Mouse (Mus musculus) induced T-regulatory cell, adult 2 months (primary cell): ENCODE measurements around the gene Cntfr.

Experiments
- DNase-seq: peaks from one replicate; pipeline ENCODE4 v3.0.0-alpha.2; 2012; ENCODE audit warnings: low read depth

The Cntfr gene

GRCm38 (mm10) chr4:41696930-41697841 lies at the start of gene Cntfr:
Cntfr (minus strand) TSS chr4:41697089.
- DNase-seq, result peak; percentile 73

DNA sequence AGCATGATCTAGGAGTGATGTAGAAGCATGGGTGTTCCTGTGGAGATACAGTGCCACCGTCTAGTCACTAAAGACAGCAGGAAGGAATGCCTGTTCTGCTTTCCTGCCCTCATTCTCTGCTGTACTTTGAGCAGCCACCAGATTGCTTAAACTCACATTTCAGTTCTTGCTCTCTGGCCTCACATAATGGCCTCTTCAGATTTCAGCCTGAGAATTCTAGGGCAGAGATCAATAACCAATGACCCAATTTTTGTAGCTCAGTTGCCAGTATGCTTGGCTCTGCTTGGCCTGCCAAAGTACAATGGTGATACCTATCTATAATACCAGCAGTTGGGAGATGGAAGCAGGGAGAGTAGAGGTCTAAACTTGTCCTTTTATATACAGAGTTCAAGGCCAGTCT lies 48.1 kb upstream of the Cntfr start:
- no peak for DNase-seq

DNA sequence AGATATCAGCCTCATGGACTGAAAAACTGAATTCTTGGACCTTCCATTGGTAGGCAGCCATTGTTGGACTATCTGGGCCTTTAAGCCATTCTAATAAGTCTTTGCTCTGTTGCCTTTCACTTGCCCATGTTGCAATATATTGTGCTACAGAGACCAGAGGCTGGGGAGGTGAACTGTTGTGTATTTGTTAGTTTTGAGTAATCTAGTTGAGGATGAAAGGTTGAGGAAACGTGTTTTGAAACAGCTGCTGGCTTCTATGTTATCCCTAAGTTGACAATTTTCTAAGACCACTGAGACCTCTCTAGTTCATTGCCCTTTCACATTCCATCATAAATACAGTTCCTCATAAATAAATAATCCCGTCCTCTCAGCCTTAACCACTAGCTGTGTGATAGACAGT lies 47.2 kb upstream of the Cntfr start:
- no peak for DNase-seq

GRCm38 (mm10) chr4:41741158-41741560 lies 44.3 kb upstream of the Cntfr start:
- peak; percentile 95 for DNase-seq

- DNase-seq, result peak; percentile 65
These were observed 43.7 kb upstream of the Cntfr start for GRCm38 (mm10) chr4:41740380-41741157.

GRCm38 (mm10) chr4:41739260-41739659 lies 42.4 kb upstream of the Cntfr start:
- no peak for DNase-seq

DNA sequence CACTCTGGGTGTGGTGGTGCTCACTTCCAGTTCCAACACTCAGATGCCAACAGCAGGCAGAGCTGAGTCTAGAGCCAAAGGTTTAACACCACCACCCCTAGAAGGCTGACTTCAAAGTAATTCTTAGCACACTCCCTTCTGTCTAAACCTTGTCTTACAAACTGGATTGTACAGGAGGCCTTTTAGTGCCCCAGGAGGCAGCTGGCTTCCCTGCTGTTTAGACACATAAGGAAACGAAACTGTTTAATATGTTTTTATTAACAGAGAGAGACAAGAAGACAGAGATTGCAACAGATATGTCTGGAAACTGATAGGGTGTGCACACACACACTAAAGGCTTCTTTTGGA lies 41.3 kb upstream of the Cntfr start:
- DNase-seq, result no peak

- peak; percentile 88 for DNase-seq
These were observed 40.8 kb upstream of the Cntfr start for GRCm38 (mm10) chr4:41737602-41738255.

GRCm38 (mm10) chr4:41731052-41731765 lies 34.3 kb upstream of the Cntfr start, which contains the start of gene Arid3c:
Arid3c (minus strand) TSS chr4:41731142.
- DNase-seq, result peak; percentile 49

- no peak for DNase-seq
These were observed 30.1 kb upstream of the Cntfr start for GRCm38 (mm10) chr4:41726826-41727621.

DNA sequence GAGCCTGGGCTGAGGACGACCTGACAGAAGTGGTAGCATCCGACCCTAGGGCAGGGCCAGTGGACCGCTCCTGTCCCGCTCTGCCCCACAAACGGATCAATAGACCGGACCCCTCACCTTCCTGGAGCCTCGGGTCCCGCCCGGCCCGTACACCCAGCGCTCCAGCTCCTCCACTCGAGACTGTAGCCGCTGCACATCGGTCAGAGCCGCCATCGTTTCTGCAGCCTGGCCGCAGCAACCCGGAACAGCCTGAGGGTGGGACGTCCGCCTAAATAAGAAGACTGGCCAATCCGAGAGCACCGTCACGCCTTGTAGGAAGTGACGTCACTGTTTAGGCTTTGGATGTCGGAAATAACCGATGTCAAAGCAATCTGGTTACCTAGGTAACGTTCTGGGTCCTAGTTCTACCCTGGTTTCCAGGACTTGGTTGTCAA lies 26.0 kb upstream of the Cntfr start, which contains the start of gene Dctn3:
TSS of gene Dctn3 (minus strand) at position 253 of the 434 bp plus-strand sequence.
- peak; percentile 96 for DNase-seq

DNA sequence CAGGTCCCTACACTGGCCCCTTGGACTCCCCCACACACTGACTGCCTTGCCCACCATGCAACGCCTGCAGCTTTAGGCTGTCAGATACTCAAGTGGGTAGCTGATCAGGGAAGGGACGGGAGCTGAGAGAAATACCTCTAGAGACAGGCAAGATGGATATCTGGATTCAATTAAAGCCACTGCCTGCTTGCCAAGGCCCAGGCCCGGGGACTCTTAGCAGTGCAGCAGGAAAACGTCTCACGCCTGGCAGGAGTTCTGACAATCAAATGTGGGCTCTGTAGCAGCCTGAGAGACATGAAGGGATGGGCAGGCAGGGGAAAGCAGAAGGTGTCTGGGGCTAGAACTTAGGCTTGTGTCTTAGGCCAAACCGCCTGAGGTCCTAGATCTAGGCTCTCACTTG lies 19.9 kb upstream of the Cntfr start:
- no peak for DNase-seq

DNA sequence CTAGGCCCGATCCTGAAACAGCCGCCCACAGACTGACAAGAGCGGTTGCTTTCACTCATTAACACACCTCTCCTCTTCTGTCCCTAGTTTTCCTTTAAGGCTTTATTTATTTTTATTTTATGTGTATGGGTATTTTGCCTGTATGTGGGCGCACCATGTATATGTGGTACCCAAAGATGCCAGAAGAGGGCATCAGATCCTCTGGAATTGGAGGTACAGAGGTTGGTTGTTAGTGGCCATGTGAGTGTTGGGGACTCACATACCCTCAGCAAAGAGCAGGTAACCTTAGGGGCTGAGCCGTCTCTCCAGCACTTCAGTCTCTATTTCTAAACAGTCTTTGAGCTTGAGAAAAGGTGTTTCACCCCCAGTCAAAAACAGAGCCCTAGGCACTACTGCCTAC lies 18.7 kb upstream of the Cntfr start:
- peak; percentile 74 for DNase-seq

GRCm38 (mm10) chr4:41715082-41715481 lies 18.2 kb upstream of the Cntfr start:
- DNase-seq, result no peak

GRCm38 (mm10) chr4:41714276-41714675 lies 17.4 kb upstream of the Cntfr start:
- DNase-seq, result peak; percentile 81

GRCm38 (mm10) chr4:41713197-41714067 lies 16.5 kb upstream of the Cntfr start, which contains the start of gene Rpp25l:
Rpp25l (minus strand) TSS chr4:41713534.
- DNase-seq, result peak; percentile 92

- DNase-seq, result no peak
These were observed 15.7 kb upstream of the Cntfr start for GRCm38 (mm10) chr4:41712421-41713196.

GRCm38 (mm10) chr4:41711705-41712375 lies 15.0 kb upstream of the Cntfr start:
- DNase-seq, result no peak
